Mouse (Mus musculus) heart, embryonic 12.5 days (tissue): ENCODE data around the gene Foxi2. TPM values are rescaled to one million over a fixed set of nuclear protein-coding genes. Genes with fewer than 3 reads are reported as not detected.

Source experiments
- ATAC-seq: fragments of 200-750 bp; cut with Nextera tagmentation; 2 replicates; pipeline ENCODE4 v1.8.0; 2017; ENCODE audit warnings: moderate TSS enrichment, moderate library complexity; ENCODE audit not compliant: insufficient number of reproducible peaks, low FRiP score
- H3K27ac ChIP-seq: fragments of 300-500 bp; sonication (generic); 2 replicates; pipeline ENCODE4 v1.5.1; 2016; ENCODE audit warnings: mild to moderate bottlenecking, moderate library complexity; ENCODE audit not compliant: poor library complexity, severe bottlenecking
- H3K27me3 ChIP-seq: fragments of 300-500 bp; sonication (generic); replicated peaks from 2 replicates; pipeline ENCODE4 v1.6.1; 2016; ENCODE audit warnings: mild to moderate bottlenecking, moderate library complexity
- H3K36me3 ChIP-seq: fragments of 300-500 bp; sonication (generic); 2 replicates; pipeline ENCODE4 v1.6.1; 2016; ENCODE audit warnings: mild to moderate bottlenecking, moderate library complexity
- H3K4me1 ChIP-seq: fragments of 300-500 bp; sonication (generic); replicated peaks from 2 replicates; pipeline ENCODE4 v1.6.1; 2016; ENCODE audit warnings: mild to moderate bottlenecking
- H3K4me2 ChIP-seq: fragments of 300-500 bp; sonication (generic); 2 replicates; pipeline ENCODE4 v1.6.1; 2016; ENCODE audit warnings: mild to moderate bottlenecking, moderate library complexity
- H3K4me3 ChIP-seq: fragments of 300-500 bp; sonication (generic); 2 replicates; pipeline ENCODE4 v1.5.1; 2016; ENCODE audit warnings: mild to moderate bottlenecking
- H3K9ac ChIP-seq: fragments of 300-500 bp; sonication (generic); 2 replicates; pipeline ENCODE4 v1.6.1; 2016; ENCODE audit warnings: mild to moderate bottlenecking, moderate library complexity
- H3K9me3 ChIP-seq: fragments of 300-500 bp; sonication (generic); replicated peaks from 2 replicates; pipeline ENCODE4 v1.6.1; 2016; ENCODE audit warnings: mild to moderate bottlenecking, moderate library complexity
- WGBS: fragments of 180-500 bp; shearing (Covaris S2); methylation state at CpG from one replicate; pipeline ENCODE4 v1.1.7; 2016; 5-methylcytosine and 5-hydroxymethylcytosine counted together
- polyA plus RNA-seq: library from polyadenylated mRNA; unstranded; fragments of >200 nt; fragmentation: Nextera tagmentation; extraction: Ambion mirVana; gene quantifications from 2 replicates; pipeline ENCODE4 v1.2.1, GENCODE M21; 2016

The Foxi2 gene
- polyA plus RNA-seq, 1 experiment from 2014 or later = not detected

DNA sequence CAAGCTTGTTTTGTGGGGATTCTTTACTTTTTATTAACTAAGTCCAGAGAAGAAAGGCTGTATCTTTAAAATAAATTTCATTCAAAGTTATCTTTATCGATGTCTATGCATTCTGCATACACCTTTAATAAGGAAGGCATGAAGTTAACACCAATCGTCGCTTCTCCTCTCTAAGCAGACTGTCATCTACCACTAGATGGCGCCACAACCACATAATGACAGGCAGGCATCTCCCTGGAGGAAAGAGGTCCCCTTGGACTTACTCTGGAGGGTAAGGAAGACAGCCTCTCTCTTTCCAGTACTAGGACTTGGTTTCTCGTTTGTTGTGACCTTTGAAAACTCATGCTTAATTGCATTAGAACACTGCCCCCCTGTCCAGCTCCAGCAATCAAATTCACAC lies 6.7 kb upstream of the Foxi2 start:
- no peak overlapping the region for H3K4me2 ChIP-seq
- no peaks in the 10 kb centered on the region for H3K36me3 ChIP-seq
- no peaks in the 10 kb centered on the region for H3K9me3 ChIP-seq
- H3K9ac ChIP-seq = no peak overlapping the region
- WGBS = 13% methylated on average over 5 of the region's 5 CpGs
- H3K4me1 ChIP-seq = no peaks in the 10 kb centered on the region
- H3K4me3 ChIP-seq = no peak overlapping the region
- no peak overlapping the region for H3K27ac ChIP-seq
- no peak for ATAC-seq
- peaks cover 30% of the 10 kb centered on the region for H3K27me3 ChIP-seq

DNA sequence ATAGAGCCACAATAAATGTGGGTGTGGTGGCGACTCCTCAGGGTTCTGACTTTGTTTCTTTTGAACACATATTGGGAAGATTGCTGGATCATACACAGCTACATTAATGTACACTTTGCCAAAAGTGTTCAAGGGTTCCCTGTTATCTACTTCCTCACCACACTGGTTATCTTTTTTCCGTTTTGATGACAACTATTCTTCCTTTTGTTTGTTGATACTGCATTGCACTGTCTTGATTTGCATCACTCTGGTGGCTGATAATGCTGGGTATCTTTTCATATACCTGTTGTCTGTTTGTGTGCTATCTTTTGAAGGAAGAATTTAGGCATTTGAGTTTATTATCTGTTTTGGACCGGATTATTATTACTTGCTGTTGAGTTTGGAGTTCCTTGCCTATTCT lies 3.3 kb upstream of the Foxi2 start:
- no peak overlapping the region for H3K4me2 ChIP-seq
- H3K9me3 ChIP-seq = no peaks in the 10 kb centered on the region
- 53% methylated on average over 3 of the region's 3 CpGs for WGBS
- H3K9ac ChIP-seq = no peak overlapping the region
- peaks cover 59% of the 10 kb centered on the region for H3K27me3 ChIP-seq
- H3K27ac ChIP-seq = no peak overlapping the region
- no peak for ATAC-seq
- no peaks in the 10 kb centered on the region for H3K36me3 ChIP-seq
- H3K4me1 ChIP-seq = peaks cover 5% of the 10 kb centered on the region; the same call in 1 of the 2 replicates
- no peak overlapping the region for H3K4me3 ChIP-seq

DNA sequence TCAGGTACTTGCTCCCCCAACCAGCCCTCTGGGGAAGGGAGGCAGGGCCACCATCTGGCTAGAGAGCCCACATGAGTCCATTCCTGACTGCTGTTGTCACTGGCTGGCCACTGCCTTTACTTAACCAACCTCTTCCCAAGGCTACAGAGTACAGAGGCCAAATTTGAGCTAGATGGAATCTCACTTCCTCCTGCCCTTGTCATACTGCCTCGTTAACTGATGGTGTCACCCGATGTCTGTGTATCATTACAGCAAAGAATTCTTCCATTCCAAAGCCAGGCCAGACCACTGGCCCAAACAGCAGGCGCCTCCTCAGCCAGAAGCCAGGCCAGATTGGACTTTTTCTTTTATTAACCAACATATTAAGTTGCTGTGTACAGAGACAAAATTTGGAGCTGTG lies 1.6 kb upstream of the Foxi2 start:
- Histone ChIP-seq H3K4me2 (no peak overlapping the region), H3K4me1 (peaks cover 5% of the 10 kb centered on the region; the same call in 1 of the 2 replicates), H3K27me3 (peaks cover 61% of the 10 kb centered on the region), H3K9me3 (no peaks in the 10 kb centered on the region), H3K27ac (no peak overlapping the region), H3K9ac (no peak overlapping the region), H3K36me3 (no peaks in the 10 kb centered on the region), H3K4me3 (no peak overlapping the region)
- 54% methylated on average over 3 of the region's 3 CpGs for WGBS
- no peak for ATAC-seq

DNA sequence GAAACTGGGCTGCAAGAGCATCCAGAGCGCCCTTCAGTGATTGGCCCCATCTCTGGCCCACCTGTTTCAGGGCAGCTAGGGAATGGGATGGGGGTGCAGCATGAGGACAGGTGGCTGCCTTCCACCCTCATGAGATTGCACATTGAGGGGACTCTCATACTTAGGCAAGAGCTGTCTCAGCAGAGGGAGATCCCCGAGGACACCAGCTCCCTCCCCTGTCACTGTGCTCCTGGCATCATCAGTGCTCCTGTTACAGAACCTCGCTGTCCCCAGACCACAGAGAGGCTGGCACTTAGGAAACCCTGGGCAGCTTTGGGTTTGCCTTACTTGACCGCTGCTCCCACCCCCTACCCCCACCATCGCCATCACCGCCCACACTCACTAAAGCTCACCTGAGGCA lies 2.2 kb downstream of the Foxi2 start:
- Histone ChIP-seq H3K4me3 (no peak overlapping the region), H3K36me3 (no peaks in the 10 kb centered on the region), H3K27ac (no peak overlapping the region), H3K4me1 (peaks cover 5% of the 10 kb centered on the region; the same call in 1 of the 2 replicates), H3K9me3 (no peaks in the 10 kb centered on the region), H3K9ac (no peak overlapping the region), H3K27me3 (peaks cover 63% of the 10 kb centered on the region), H3K4me2 (no peak overlapping the region)
- WGBS = 62% methylated on average over 6 of the region's 6 CpGs
- ATAC-seq = no peak

DNA sequence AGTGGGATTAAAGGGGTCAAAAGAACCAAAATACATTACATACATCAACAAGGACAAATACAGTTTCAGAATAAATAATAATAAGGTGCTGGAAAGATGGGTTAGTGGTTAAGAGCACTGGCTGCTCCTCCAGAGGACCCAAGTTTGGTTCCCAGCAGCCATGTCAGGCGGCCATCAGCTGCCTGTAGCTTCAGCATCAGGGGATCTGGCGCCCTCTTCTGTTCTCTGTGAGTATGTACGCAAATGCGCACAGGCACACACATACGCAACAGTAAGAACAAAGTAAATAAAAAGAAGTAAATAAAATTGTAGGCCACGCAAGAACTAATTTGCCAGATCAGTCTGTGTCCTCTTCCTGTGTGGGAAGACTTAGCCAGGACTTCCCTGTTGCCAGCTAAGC lies 18.7 kb downstream of the Foxi2 start:
- Histone ChIP-seq H3K27ac (no peak overlapping the region), H3K27me3 (no peaks in the 10 kb centered on the region), H3K4me2 (no peak overlapping the region), H3K4me1 (no peaks in the 10 kb centered on the region), H3K4me3 (no peak overlapping the region), H3K36me3 (no peaks in the 10 kb centered on the region), H3K9ac (no peak overlapping the region), H3K9me3 (no peaks in the 10 kb centered on the region)
- ATAC-seq = no peak
- WGBS = 88% methylated on average over 6 of the region's 6 CpGs

DNA sequence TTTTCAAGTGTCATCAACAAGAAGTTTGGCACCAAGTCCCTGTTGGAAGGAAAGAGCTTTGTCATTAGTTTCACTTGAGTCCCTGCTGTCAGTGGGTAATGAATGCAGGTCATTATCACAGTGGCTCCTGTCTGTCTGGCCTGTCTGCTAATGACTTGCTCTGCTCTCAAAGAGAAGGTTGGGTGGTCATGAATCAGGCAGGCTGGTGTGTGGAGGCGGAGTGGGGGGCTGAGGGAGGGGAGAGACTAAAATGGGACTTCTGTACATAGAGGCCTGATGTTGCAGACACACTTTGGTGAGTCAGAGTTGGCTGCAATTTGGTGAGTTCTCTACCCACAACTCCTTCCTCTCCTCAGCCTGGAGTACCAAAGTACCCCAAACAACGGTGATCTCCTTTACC lies 20.8 kb downstream of the Foxi2 start:
- H3K27me3 ChIP-seq = no peaks in the 10 kb centered on the region
- H3K4me2 ChIP-seq = no peak overlapping the region
- no peaks in the 10 kb centered on the region for H3K4me1 ChIP-seq
- H3K9ac ChIP-seq = no peak overlapping the region
- H3K27ac ChIP-seq = no peak overlapping the region
- no peaks in the 10 kb centered on the region for H3K36me3 ChIP-seq
- WGBS = 56% methylated on average over 2 of the region's 2 CpGs
- H3K9me3 ChIP-seq = no peaks in the 10 kb centered on the region
- H3K4me3 ChIP-seq = no peak overlapping the region
- no peak for ATAC-seq

DNA sequence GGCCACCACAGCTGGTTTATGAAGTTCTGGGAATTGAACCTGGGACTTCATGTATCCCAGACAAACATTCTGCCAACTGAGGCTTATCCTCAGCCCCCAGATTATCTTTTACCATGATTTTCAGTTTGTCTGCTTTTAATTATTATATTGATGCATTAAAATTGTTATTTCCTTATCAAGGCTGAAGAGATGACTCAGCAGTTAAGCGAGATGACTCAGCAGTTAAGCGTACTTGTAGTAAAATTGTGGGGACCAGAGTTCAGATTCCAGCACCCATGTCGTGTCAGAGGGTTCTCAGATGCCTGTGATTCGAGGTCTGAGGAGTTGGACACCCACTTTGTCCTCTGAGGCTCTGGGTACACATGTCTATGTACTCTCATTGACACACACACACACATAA lies 33.8 kb downstream of the Foxi2 start:
- Histone ChIP-seq H3K4me3 (no peak overlapping the region), H3K27me3 (no peaks in the 10 kb centered on the region), H3K9ac (no peak overlapping the region), H3K4me1 (no peaks in the 10 kb centered on the region), H3K4me2 (no peak overlapping the region), H3K36me3 (no peaks in the 10 kb centered on the region), H3K9me3 (no peaks in the 10 kb centered on the region), H3K27ac (no peak overlapping the region)
- no peak for ATAC-seq
- 72% methylated on average over 4 of the region's 4 CpGs for WGBS

DNA sequence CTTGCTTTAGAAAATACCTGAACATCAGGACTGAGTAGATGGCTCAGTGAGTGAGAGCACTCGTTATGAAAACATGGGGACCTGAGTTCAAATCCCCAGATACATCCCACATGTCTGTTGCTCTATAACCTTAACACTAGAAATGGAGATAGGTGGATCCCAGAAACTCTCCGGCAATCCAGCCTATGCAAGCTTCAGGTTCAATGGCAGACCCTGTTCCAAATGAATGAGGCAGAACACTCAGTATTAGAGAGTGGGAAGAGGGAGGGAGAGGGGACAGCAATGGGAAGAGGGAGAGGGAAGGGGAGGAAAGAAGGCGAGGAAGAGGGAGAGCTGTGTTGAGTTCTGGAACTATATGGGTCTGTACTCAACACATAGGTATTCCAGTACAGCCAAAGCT lies 41.2 kb downstream of the Foxi2 start:
- Histone ChIP-seq H3K4me1 (no peaks in the 10 kb centered on the region), H3K9me3 (no peaks in the 10 kb centered on the region), H3K4me3 (no peak overlapping the region), H3K36me3 (no peaks in the 10 kb centered on the region), H3K9ac (no peak overlapping the region), H3K27ac (no peak overlapping the region), H3K4me2 (no peak overlapping the region), H3K27me3 (no peaks in the 10 kb centered on the region)
- ATAC-seq = no peak
- WGBS = 70% methylated on average over 3 of the region's 3 CpGs

DNA sequence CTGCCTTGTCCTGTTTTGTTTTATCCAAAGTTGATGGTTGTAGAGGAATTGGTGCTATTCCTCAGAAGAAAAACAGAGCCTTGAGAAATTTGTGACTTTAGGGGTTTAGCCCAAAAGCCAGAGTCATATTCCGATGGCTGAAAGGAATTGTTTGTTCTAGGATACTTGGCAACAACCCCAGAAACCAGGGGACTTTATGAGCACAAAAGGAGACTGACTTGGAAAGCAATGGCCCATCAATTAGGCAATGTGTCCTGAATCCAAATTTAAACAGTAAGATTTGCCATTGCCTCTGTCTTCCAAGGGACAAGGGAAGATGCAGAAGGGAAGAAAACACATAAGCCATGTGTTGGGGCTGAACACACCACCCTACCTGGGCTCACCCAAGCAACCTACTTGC lies 42.3 kb downstream of the Foxi2 start:
- H3K36me3 ChIP-seq = no peaks in the 10 kb centered on the region
- WGBS = 62% methylated on average over 1 of the region's 1 CpGs
- H3K4me2 ChIP-seq = no peak overlapping the region
- H3K27ac ChIP-seq = no peak overlapping the region
- ATAC-seq = no peak
- H3K4me3 ChIP-seq = no peak overlapping the region
- H3K4me1 ChIP-seq = no peaks in the 10 kb centered on the region
- no peak overlapping the region for H3K9ac ChIP-seq
- no peaks in the 10 kb centered on the region for H3K9me3 ChIP-seq
- H3K27me3 ChIP-seq = no peaks in the 10 kb centered on the region

DNA sequence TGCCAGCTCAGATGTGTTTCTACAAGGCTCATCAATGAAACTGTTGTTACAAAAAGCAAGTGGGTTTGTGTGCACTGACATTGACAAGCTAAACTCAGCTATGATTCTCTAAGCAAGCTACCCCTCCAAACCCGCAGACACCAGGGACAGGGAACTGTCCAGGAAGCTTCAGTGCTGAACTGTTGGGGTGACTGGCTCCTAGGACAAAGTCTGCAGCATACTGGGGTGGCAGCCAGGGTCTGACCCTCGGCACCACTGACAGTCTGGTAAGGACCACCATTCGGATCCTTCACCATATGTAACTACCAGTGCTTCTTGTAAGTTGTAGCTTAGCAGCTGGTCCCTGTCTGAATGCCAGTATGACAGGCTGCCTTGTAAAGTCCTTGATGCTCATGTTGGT lies 43.6 kb downstream of the Foxi2 start:
- Histone ChIP-seq H3K4me1 (no peaks in the 10 kb centered on the region), H3K4me2 (no peak overlapping the region), H3K4me3 (no peak overlapping the region), H3K36me3 (no peaks in the 10 kb centered on the region), H3K9ac (no peak overlapping the region), H3K27ac (no peak overlapping the region), H3K9me3 (no peaks in the 10 kb centered on the region), H3K27me3 (no peaks in the 10 kb centered on the region)
- 48% methylated on average over 3 of the region's 3 CpGs for WGBS
- no peak for ATAC-seq
